Mouse (Mus musculus) midbrain, embryonic 14.5 days (tissue): ENCODE measurements around the gene Prr13. TPM values are rescaled to one million over a fixed set of nuclear protein-coding genes. Genes with fewer than 3 reads are reported as not detected.
A peak's percentile ranks its signal among the peaks of the same experiment; 100 is the strongest.

Experiments used
- ATAC-seq: fragments of 200-750 bp; cut with Nextera tagmentation; 2 replicates; pipeline ENCODE4 v1.8.0; 2017; ENCODE audit warnings: moderate number of reproducible peaks, moderate library complexity; ENCODE audit not compliant: low FRiP score, low TSS enrichment
- DNase-seq: peaks from one replicate; pipeline ENCODE4 v3.0.0-alpha.2; 2015
- H3K27ac ChIP-seq: fragments of 300-500 bp; sonication (generic); replicated peaks from 2 replicates; pipeline ENCODE4 v1.5.1; 2014; ENCODE audit warnings: mild to moderate bottlenecking, low read depth, low read length, moderate library complexity
- H3K27me3 ChIP-seq: fragments of 300-500 bp; sonication (generic); 2 replicates; pipeline ENCODE4 v1.6.1; 2014; ENCODE audit warnings: low read length, control low read depth, mixed read lengths; ENCODE audit not compliant: control insufficient read depth, insufficient read depth
- H3K36me3 ChIP-seq: fragments of 300-500 bp; sonication (generic); 2 replicates; pipeline ENCODE4 v1.6.1; 2014; ENCODE audit warnings: low read length, control low read depth; ENCODE audit not compliant: control insufficient read depth, insufficient read depth
- H3K4me1 ChIP-seq: fragments of 300-500 bp; sonication (generic); 2 replicates; pipeline ENCODE4 v1.6.1; 2014; ENCODE audit warnings: mild to moderate bottlenecking, antibody characterized with exemption, low read length, control low read depth; ENCODE audit not compliant: control insufficient read depth, insufficient read depth
- H3K4me2 ChIP-seq: fragments of 300-500 bp; sonication (generic); 2 replicates; pipeline ENCODE4 v1.6.1; 2014; ENCODE audit warnings: mild to moderate bottlenecking, low read length, moderate library complexity
- H3K4me3 ChIP-seq: fragments of 300-500 bp; sonication (generic); replicated peaks from 2 replicates; pipeline ENCODE4 v1.5.1; 2014; ENCODE audit warnings: low read depth, low read length
- H3K9ac ChIP-seq: fragments of 300-500 bp; sonication (generic); replicated peaks from 2 replicates; pipeline ENCODE4 v1.6.1; 2014; ENCODE audit warnings: mild to moderate bottlenecking, low read length, moderate library complexity
- H3K9me3 ChIP-seq: fragments of 300-500 bp; sonication (generic); 2 replicates; pipeline ENCODE4 v1.6.1; 2016; ENCODE audit warnings: low read length, control low read depth, mixed read lengths; ENCODE audit not compliant: control insufficient read depth
- WGBS: fragments of 180-500 bp; shearing (Covaris S2); extraction: QIAGEN DNeasy Blood & Tissue Kit; methylation state at CpG from one replicate; pipeline ENCODE4 v1.1.7; 2014; 5-methylcytosine and 5-hydroxymethylcytosine counted together
- polyA plus RNA-seq: library from polyadenylated mRNA; unstranded; fragments of >200 nt; fragmentation: Nextera tagmentation; extraction: Ambion mirVana; gene quantifications from 2 replicates; pipeline ENCODE4 v1.2.1, GENCODE M21; 2014

Prr13 gene
- polyA plus RNA-seq: 127 and 133 TPM in 2 replicates

DNA sequence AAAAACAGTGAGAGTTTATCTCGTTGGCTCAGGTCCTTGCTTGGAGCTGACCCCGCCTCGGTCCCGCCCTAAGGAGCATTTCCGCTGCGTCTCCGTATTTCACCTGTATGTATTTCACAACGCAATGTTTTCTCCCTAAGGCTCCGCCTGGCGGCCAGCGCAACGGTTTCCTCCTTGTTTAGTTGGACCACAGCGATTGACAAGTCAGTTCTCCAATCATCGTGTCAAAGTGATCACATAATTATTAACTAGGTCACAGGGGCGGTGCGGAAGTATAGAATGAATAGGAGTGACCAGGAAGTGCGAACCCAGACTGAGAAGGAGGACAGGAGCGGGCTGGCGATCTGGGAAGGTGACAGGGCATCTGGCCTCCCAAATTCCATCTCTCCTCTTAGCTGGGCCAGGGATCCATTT lies at the start of gene Prr13:
TSS of gene Prr13 (plus strand) at position 125 of the 414 bp plus-strand sequence.
- peak; percentile 97 for DNase-seq
- Histone ChIP-seq H3K9ac (peak within 1 kb of the TSS; percentile 47), H3K4me2 (peak within 1 kb of the TSS; percentile 63), H3K9me3 (no peaks in the 10 kb centered on the region), H3K4me1 (peaks cover 8% of the 10 kb centered on the region), H3K27ac (peak within 1 kb of the TSS; percentile 46; the same call in 1 of the 2 replicates), H3K4me3 (peak within 1 kb of the TSS; percentile 45), H3K27me3 (no peaks in the 10 kb centered on the region), H3K36me3 (0 out of 2 replicates have a peak, but pooled peaks cover 6% of the 10 kb centered on the region)
- ATAC-seq: peak; percentile 74
- under 1% methylated on average over 19 of the region's 19 CpGs for WGBS

DNA sequence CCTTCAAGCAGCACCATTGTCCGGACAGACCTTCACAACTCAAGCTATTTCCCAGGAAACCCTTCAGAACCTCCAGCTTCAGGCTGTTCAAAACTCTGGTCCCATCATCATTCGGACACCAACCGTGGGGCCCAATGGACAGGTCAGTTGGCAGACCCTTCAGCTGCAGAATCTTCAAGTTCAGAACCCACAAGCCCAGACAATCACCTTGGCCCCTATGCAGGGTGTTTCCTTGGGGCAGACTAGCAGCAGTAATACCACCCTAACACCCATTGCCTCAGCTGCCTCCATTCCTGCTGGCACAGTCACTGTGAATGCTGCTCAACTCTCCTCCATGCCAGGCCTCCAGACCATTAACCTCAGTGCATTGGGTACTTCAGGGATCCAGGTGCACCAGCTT lies 49.5 kb upstream of the Prr13 start:
- Histone ChIP-seq H3K27me3 (no peaks in the 10 kb centered on the region), H3K36me3 (peaks cover 51% of the 10 kb centered on the region), H3K27ac (no peak overlapping the region), H3K4me2 (peak overlapping the region; percentile 37), H3K9ac (peak overlapping the region; percentile 12; the same call in 1 of the 2 replicates), H3K9me3 (peaks cover 3% of the 10 kb centered on the region; the same call in 1 of the 2 replicates), H3K4me1 (peaks cover 32% of the 10 kb centered on the region), H3K4me3 (no peak overlapping the region)
- 97% methylated on average over 3 of the region's 3 CpGs for WGBS
- DNase-seq: no peak
- no peak for ATAC-seq

DNA sequence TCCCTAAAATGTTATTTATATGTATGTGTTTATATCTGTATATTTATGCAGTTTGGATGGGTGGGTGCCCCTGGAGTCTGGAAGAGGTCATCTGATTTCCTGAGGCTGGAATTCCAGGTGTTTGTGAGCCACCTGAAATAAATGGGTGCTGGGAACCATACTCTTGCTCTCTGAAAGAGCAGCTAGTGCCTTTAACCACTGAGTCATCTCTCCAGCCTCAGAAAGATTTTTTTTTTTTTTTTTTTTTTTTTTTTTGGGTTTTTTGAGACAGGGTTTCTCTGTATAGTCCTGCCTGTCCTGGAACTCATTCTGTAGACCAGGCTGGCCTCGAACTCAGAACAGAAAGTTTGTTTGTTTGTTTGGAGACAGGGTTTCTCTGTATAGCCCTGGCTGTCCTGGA lies 47.8 kb upstream of the Prr13 start:
- Histone ChIP-seq H3K36me3 (peaks cover 51% of the 10 kb centered on the region), H3K4me2 (peak overlapping the region; percentile 37), H3K27ac (no peak overlapping the region), H3K4me3 (no peak overlapping the region), H3K4me1 (peaks cover 32% of the 10 kb centered on the region), H3K9ac (no peak overlapping the region), H3K27me3 (no peaks in the 10 kb centered on the region), H3K9me3 (peaks cover 3% of the 10 kb centered on the region; the same call in 1 of the 2 replicates)
- DNase-seq (no peak), ATAC-seq (no peak)
- WGBS: 96% methylated on average over 1 of the region's 1 CpGs

DNA sequence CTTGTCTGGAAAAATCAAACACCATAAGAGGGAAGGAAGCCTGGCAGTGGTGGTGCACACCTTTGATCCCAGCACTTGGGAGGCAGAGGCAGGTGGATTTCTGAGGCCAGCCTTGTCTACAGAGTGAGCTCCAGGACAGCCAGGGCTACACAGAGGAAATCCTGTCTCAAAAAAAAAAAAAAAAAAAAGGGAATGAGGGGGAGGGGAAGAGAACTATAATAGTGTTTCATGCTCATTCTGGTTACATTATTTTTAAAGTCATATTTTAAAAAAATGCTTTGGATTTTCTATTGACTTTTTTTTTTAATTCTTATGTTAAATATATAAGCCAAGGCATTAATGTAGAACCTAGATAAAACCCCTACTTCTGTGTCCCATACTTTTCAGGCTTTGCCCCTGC lies 45.1 kb upstream of the Prr13 start:
- no peak for ATAC-seq

DNA sequence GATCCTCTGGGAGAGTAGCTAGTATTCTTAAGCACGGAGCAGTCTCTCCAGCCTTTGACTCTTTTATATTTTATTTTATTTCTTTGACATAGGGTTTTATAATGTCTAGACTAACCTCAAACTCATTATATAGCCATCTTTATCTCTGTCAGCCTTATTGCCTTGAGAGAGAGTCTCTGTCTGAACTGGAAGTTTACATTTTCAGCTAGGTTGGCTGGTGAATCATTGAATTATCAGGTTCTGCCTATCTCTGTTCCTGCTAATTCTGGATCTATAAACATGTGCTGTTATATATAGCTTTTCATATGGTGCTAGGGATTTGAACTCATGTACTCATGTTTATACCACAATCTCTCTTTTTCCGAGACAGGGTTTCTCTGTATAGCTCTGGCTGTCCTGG lies 41.3 kb upstream of the Prr13 start:
- Histone ChIP-seq H3K4me1 (no peaks in the 10 kb centered on the region), H3K9me3 (no peaks in the 10 kb centered on the region), H3K9ac (no peak overlapping the region), H3K4me3 (no peak overlapping the region), H3K4me2 (no peak overlapping the region), H3K27ac (no peak overlapping the region), H3K36me3 (peaks cover 12% of the 10 kb centered on the region), H3K27me3 (no peaks in the 10 kb centered on the region)
- DNase-seq (no peak), ATAC-seq (no peak)
- WGBS: 92% methylated on average over 2 of the region's 2 CpGs

More for the DNA sequence above, 45.1 kb upstream of the Prr13 start:
- DNase-seq: no peak
- Histone ChIP-seq H3K36me3 (peaks cover 46% of the 10 kb centered on the region), H3K9ac (no peak overlapping the region), H3K4me2 (no peak overlapping the region), H3K27me3 (no peaks in the 10 kb centered on the region), H3K27ac (no peak overlapping the region), H3K4me3 (no peak overlapping the region), H3K9me3 (peaks cover 3% of the 10 kb centered on the region; the same call in 1 of the 2 replicates), H3K4me1 (peaks cover 27% of the 10 kb centered on the region)

DNA sequence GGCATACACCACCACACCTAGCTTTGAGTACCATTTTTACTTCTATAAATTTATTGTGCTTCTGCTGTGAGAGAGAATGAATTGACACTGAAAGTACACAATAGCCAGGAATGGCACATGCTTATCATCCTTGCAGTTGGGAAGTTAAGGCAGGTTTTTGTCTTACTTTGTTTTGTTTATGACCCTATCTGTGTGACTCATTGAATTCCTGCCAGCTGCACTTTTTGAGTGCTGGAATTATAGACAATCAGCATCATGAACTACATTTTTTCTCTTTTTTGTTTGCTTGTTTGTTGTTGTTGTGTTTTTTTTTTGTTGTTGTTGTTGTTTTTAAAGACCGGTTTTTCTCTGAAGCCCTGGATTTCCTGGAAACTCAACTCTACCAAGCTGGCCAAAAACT lies 37.8 kb upstream of the Prr13 start:
- no peak overlapping the region for H3K4me2 ChIP-seq
- DNase-seq (no peak), ATAC-seq (no peak)
- H3K9ac ChIP-seq: no peak overlapping the region
- H3K4me1 ChIP-seq: no peaks in the 10 kb centered on the region
- peaks cover 11% of the 10 kb centered on the region for H3K36me3 ChIP-seq
- no peak overlapping the region for H3K27ac ChIP-seq
- H3K9me3 ChIP-seq: no peaks in the 10 kb centered on the region
- H3K4me3 ChIP-seq: no peak overlapping the region
- H3K27me3 ChIP-seq: no peaks in the 10 kb centered on the region
- WGBS: 61% methylated on average over 1 of the region's 1 CpGs

DNA sequence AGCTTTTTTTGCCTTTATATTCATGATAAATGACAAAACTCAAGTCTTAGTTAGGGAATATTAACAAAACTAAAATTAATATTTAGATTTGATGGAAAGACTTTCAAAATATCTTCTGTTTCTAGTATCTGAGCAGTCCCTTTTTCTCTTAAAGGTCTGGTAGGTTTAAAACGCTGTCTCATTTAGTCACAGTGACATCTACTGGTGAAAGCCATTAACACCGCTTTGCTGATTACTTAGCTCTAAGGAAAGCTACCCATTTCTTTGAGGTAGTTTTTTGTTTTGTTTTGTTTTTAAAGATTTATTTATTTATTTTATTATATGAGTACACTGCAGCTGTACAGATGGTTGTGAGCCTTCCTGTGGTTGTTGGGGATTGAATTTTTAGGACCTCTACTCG lies 37.4 kb upstream of the Prr13 start:
- H3K9me3 ChIP-seq: no peaks in the 10 kb centered on the region
- H3K4me3 ChIP-seq: no peak overlapping the region
- no peak overlapping the region for H3K27ac ChIP-seq
- H3K4me1 ChIP-seq: no peaks in the 10 kb centered on the region
- no peak overlapping the region for H3K9ac ChIP-seq
- H3K36me3 ChIP-seq: peaks cover 16% of the 10 kb centered on the region
- ATAC-seq: no peak
- no peak overlapping the region for H3K4me2 ChIP-seq
- DNase-seq: peak; percentile 88
- 63% methylated on average over 3 of the region's 3 CpGs for WGBS
- H3K27me3 ChIP-seq: no peaks in the 10 kb centered on the region

DNA sequence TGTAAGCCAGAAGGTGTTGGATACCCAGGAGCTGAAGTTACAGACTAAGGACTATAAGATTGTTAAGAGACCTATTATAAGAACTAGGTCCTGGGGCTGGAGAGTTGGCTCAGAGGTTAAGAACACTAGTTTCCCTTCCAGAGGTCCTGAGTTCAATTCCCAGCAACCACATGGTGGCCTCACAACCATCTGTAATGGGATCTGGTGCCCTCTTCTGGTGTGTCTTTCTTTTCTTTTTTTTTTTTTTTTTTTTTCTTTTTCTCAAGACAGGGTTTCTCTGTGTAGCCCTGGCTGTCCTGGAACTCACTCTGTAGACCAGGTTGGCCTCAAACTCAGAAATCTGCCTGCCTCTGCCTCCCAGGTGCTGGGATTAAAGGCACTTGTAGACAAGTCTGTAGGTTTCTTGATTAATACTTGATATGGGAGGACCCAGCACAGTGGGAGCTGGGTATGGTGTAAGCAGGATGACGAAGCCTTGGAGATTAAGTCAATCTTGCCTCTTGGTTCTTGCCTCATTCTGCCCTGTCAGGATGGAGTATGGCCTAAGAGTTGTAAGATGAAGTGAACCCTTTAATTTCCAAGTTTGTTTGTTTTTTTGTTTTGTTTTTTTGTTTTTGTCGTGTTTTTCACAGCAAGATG lies 35.1 kb upstream of the Prr13 start:
- WGBS: 95% methylated on average over 2 of the region's 2 CpGs
- ATAC-seq (no peak), DNase-seq (no peak)
- Histone ChIP-seq H3K4me3 (no peak overlapping the region), H3K9ac (no peak overlapping the region), H3K27me3 (no peaks in the 10 kb centered on the region), H3K36me3 (peaks cover 23% of the 10 kb centered on the region), H3K9me3 (no peaks in the 10 kb centered on the region), H3K4me2 (no peak overlapping the region), H3K27ac (no peak overlapping the region), H3K4me1 (no peaks in the 10 kb centered on the region)

DNA sequence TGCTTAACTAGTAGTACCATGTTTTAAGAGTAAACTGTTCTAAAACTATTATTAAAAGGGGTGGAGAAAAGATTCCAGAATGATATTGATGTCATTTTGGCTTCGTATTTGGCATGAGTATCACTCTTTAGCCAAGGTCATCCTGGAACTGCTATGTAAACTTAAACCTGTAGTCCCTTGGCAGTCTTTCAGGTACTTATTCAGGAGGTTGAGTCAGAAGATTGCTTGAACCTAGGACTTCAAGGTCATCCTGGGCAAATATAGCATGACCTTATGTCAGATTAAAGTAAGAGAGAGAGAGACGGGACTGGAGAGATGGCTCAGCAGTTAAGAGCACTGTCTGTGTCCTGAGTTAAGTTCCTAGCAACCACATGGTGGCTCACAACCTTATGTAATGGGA lies 34.2 kb upstream of the Prr13 start:
- ATAC-seq: no peak
- DNase-seq: no peak

More for the DNA sequence above, 34.2 kb upstream of the Prr13 start:
- Histone ChIP-seq H3K4me3 (no peak overlapping the region), H3K27me3 (no peaks in the 10 kb centered on the region), H3K27ac (no peak overlapping the region), H3K9ac (no peak overlapping the region), H3K9me3 (no peaks in the 10 kb centered on the region), H3K36me3 (peaks cover 32% of the 10 kb centered on the region), H3K4me1 (no peaks in the 10 kb centered on the region), H3K4me2 (no peak overlapping the region)
- 88% methylated on average over 2 of the region's 2 CpGs for WGBS
